Mouse (Mus musculus) activated CD4-positive, CD25-positive, alpha-beta regulatory T cell, adult 4 months (primary cell): ENCODE results near the gene Etfb. TPM values are rescaled to one million over a fixed set of nuclear protein-coding genes. Genes with fewer than 3 reads are reported as not detected.

Experiments used
- polyA plus RNA-seq, 2 experiments: library from polyadenylated mRNA; unstranded; fragments of 100-300 nt; shearing (Covaris generic); gene quantifications; one replicate each; pipeline ENCODE4 v1.2.1; 2017

The Etfb gene
- polyA plus RNA-seq, 2 experiments from 2014 or later: 235 to 271 TPM

Other genes with a start within 250 kb of the Etfb start
- 10 to 100 TPM; 15.5 to 15.8 TPM for gene Zfp715, start 130.8 kb upstream of the Etfb start, polyA plus RNA-seq
- gene Siglecf, start 92.7 kb upstream of the Etfb start, polyA plus RNA-seq: not detected
- gene Siglecg, start 35.9 kb upstream of the Etfb start, polyA plus RNA-seq: 1 to 10 TPM in 1 of 2 experiments, not detected in 1; 2.4 TPM
- not detected for gene Lim2, start 16.4 kb upstream of the Etfb start, polyA plus RNA-seq
- 100 to 1,000 TPM; 381 to 402 TPM for gene Nkg7, start 7.0 kb upstream of the Etfb start, polyA plus RNA-seq
- 1 to 10 TPM in 1 of 2 experiments, not detected in 1; 1.4 TPM for gene Cldnd2, start 3.3 kb upstream of the Etfb start, polyA plus RNA-seq
- not detected for gene Gm45233, start within 50 bp of the Etfb start, polyA plus RNA-seq
- 1 to 10 TPM; 1.2 to 4.3 TPM for gene Vsig10l, start 19.1 kb downstream of the Etfb start, polyA plus RNA-seq
- gene Iglon5, start 46.0 kb downstream of the Etfb start, polyA plus RNA-seq: not detected
- gene 4931406B18Rik, start 61.9 kb downstream of the Etfb start, polyA plus RNA-seq: not detected
- gene Cd33, start 100.3 kb downstream of the Etfb start, polyA plus RNA-seq: not detected
- gene Zfp658, start 118.2 kb downstream of the Etfb start, polyA plus RNA-seq: 1 to 10 TPM; 3.2 to 3.4 TPM
- gene Zfp719, start 135.5 kb downstream of the Etfb start, polyA plus RNA-seq: 10 to 100 TPM in 1 of 2 experiments, 1 to 10 TPM in 1; 9.4 to 10.9 TPM
- gene Zfp819, start 163.1 kb downstream of the Etfb start, polyA plus RNA-seq: under 1 TPM in 1 of 2 experiments, not detected in 1; 0.20 TPM
- gene Ceacam18, start 190.6 kb downstream of the Etfb start, polyA plus RNA-seq: not detected
- gene Siglece, start 216.1 kb downstream of the Etfb start, polyA plus RNA-seq: under 1 TPM in 1 of 2 experiments, not detected in 1; 0.34 TPM
- 1 to 10 TPM; 1.2 to 1.3 TPM for gene Ctu1, start 227.9 kb downstream of the Etfb start, polyA plus RNA-seq
- not detected for gene Klk14, start 246.3 kb downstream of the Etfb start, polyA plus RNA-seq